Mouse (Mus musculus): Measurements from ENCODE around the gene Hist3h2ba.
A peak's percentile ranks its signal among the peaks of the same experiment; 100 is the strongest.

Hist3h2ba gene

GRCm38 (mm10) chr11:58967346-58967745, 18.6 kb downstream of the Hist3h2ba start:
- peak; percentile 74 to 79 for DNase-seq

DNA sequence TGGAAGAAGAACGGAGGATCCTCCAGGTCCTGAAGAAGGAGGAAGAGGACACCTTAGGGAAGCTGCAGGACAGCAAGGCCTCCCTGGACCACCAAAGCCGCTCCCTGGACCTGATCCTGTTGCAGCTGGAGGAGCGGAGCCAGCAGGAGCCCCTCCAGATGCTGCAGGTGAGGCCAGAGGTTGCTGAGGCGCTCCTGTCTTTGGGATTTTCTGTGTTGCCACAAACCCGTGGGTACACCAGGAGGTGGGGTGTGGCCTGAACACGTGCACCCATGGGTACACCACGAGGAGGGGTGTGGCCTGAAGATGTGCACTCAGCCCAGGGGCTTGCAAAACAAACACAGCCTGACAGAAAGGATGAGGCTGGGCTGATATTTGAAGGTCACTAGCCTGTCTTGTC, 19.8 kb downstream of the Hist3h2ba start:
- no peak for DNase-seq

DNA sequence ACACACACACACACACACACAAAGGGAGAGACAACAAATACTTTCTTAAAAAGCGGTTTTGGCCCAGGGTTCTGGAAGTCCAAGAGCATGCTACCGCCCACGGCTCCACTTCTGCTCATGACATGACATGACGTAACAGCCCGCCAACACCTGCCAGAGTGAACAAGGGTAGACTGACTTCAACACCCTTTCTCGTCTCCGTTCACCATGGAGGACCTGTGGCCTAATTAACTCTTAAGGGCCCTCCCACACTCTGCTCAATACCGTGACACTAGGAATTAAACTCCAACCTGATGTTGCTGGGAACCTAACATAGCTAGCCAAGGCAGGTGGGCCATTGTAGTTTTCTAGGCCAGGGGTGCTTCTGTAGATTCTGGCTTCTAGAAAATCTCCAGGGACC, 20.3 kb downstream of the Hist3h2ba start:
- DNase-seq: no peak

DNA sequence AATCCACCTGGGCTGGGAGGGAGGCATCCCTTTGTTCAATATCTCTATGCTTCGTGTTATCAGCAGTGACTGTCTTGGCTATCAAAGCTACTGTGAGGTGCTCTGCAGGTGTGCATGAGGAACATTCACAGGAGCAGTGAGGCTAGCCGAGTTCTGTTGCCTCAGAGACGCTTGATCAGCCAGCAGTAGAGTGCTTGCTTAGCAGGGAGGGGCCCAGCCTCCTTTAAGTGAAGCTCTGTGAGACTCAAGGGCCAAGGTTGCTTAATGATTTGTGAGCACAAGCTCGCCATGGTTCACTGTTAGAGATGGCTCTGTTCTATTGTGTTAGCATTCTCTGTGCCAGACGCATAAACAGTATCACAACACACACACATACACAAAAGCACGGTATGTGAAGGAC, 20.9 kb downstream of the Hist3h2ba start:
- no peak for DNase-seq

- DNase-seq: no peak
These were observed 22.3 kb downstream of the Hist3h2ba start for GRCm38 (mm10) chr11:58970831-58971530.

DNA sequence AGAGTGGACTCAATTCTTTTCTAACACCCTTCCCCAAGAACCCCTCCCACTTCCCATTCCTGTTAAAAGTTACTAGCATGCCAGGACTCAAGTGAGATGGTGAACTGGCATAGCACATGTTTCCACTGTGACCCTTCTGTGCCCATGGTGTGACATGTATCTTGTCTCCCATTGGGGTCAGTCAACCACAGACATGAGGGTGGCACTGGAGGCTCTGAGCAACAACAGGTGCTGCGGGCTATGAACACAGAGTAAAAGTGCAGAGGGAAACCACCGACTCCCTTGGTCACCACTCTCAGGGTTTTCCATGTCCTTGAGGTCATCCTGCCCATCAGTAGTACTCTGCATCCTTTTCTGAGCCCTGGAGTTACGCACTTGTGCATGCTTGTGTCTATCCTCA, 23.1 kb downstream of the Hist3h2ba start:
- no peak for DNase-seq

DNA sequence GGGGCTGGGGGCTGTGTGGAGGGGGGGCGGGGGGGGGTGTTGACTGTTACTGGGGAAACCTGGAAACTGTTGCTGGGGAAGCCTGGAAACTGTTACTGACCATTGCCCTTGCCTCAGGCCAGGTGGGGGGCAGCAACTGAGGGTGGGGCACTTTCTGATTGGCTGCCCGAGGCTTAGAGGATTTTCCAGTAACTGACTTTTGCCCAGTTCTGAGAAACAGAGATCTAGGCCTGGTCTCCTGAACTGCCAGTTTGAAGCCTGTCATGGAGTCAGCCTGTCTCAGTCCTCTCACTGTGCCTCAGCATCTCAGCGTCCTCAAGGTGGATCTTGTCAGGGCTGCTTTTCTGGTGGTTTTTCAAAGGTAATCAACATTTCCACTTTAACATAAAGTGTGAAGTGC, 25.7 kb downstream of the Hist3h2ba start:
- DNase-seq: no peak

- DNase-seq: peak; percentile 50
These were observed 28.4 kb downstream of the Hist3h2ba start for GRCm38 (mm10) chr11:58977150-58977549.

DNA sequence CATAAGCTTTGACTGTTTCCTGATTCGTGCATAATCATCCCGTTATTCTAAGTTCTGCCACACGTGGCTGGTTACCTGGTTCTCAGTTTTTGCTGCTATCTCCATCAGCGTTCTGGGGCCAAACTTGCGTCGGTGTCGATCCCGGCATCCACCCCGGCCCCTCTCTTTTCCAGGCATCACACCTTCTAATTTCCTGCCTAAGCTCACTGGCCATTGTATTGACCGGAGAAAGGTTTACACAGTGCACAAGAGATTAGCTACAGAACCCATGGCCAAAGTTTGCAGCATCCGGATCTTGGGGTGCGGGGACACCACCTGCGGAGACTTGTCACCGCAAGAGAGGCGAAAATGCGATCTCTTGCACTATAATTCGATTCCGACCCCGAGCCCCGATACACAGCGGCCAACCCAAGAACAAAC, 28.9 kb downstream of the Hist3h2ba start:
- no peak for DNase-seq

DNA sequence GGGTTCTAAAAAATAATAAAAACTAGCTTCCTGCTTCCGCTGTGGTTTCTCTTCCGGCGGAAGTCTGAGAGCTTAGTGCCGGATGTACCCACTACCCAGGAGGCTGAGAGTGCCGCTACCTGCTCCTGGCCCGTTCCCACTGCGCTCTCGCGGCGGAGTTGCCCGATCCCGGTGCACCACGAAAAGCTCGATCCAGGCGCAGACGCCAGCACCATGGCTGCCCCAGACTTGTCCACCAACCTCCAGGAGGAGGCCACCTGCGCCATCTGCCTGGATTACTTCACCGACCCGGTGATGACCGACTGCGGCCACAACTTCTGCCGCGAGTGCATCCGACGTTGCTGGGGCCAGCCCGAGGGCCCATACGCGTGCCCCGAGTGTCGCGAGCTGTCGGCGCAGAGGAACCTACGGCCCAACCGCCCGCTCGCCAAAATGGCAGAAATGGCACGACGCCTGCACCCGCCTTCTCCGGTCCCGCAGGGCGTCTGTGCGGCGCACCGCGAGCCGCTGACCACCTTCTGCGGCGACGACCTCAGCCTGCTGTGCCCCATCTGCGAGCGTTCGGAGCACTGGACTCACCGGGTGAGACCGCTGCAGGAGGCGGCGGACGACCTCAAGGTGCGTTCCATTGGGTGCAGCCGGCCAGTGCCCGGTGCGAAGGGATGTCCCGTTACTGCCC, 29.4 kb downstream of the Hist3h2ba start, which contains the start of gene Trim11:
TSS of gene Trim11 (plus strand) at position 67 of the 679 bp plus-strand sequence.
- peak; percentile 74 to 79 for DNase-seq

DNA sequence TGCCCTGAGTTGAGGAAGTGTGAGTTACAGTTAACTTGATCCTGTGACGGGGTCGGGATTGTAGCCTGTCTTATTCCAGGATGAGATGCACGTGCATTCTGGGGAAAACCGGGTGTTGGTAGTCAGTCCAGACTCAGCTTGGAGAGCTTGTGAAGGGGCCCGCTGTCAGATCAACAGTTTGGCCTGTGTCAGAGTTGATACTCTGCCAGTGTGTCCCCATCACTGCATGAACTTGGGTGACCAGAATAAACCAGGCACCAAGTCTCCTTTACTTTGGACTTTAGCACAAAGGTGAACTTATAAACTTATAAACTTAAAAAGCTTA, 29.9 kb downstream of the Hist3h2ba start:
- DNase-seq: no peak

DNA sequence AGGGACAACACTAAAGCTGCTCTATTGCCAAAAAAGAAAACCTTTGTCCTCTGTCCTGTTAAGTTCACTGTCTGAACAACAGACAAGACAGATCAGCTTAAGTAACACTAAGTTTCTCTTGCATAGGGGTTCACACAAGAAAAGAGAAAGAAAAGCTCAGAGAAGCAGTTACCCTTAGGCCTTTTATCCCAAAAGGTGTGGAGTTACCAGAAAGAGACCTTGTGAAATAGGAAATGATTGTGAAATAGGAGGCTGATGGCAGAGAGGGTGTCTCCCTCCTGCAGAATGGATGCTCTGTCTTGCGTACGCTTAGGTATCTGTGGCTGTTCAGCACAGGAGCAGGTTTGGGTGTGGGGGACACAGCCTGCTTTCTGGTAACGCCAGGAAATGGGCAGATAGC, 30.5 kb downstream of the Hist3h2ba start:
- no peak for DNase-seq

GRCm38 (mm10) chr11:58979661-58980060, 30.9 kb downstream of the Hist3h2ba start:
- no peak for DNase-seq

- no peak for DNase-seq
These were observed 31.8 kb downstream of the Hist3h2ba start for GRCm38 (mm10) chr11:58980381-58980990.

DNA sequence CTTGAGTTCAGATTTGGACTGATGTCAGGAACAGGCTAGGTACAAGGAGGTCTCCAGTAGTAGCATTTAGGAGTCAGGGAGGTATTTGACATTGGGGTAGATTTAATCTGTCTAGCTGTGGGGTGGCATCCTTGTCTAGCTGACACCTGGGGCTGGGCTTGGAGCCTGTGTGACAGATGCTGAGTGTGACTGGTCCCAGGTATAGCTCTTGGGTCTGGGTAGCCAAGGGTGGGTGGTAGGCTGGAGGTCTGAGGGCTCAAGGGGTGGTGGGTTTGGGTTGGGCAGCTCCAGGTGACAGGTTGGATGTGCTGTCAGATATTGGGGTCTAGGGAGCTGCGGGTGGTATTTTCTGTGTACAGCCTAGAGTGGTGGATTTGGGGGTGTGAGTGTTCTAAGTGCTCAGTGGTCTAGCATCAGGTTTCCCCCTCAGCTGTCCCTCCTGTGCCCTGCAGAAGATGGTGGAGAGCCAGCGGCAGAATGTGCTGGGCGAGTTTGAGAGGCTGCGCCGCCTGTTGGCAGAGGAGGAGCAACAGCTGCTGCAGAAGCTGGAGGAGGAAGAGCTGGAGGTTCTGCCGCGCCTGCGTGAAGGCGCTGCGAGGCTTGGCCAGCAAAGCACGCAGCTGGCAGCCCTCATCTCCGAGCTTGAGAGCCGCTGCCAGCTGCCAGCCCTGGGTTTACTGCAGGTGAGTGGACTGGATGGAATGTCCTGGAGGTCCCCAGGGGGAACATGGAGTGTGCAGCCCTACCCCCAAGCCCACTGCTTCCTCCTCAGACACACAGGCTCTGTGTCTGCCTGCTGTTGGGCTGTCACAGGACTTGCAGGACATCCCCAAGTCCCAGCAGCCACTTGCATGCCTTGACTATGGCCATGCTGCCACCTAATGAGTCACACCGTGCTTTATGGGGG, 33.1 kb downstream of the Hist3h2ba start:
- peak; percentile 82 to 83 for DNase-seq

GRCm38 (mm10) chr11:58982471-58983097, 33.9 kb downstream of the Hist3h2ba start:
- DNase-seq: peak; percentile 83 to 88

DNA sequence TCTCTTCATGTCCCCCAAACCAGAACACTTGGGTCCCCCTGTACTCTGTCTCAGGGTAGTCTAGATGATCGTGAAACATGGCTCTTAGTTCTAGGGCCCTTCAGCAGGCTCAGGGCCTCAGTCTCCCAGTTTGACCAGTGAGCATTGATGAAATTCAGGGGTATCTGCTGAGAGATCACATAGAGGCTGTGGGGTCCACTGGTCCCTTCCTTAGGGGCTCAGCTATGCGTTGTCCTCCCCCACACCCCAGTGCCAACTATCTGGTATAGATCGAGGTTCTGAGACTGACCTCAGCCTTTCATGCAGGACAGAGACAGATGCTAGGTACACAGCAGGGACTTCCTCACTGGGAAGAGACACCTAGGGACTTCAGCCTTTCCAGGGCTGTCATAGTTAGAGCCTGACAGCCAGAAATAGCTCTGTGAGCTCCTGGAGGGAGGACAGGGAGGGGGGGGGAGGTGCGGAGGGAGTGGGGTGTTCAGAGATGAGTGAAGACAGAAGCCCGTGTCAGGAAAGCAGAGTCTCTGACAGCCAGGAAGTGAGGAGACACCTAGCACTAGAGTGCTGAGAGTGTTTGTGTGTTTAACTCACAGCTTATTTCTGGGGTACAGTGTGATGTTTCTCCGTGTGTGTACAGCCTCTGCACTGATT, 35.1 kb downstream of the Hist3h2ba start:
- no peak for DNase-seq

GRCm38 (mm10) chr11:58984657-58985056, 35.9 kb downstream of the Hist3h2ba start:
- no peak for DNase-seq

GRCm38 (mm10) chr11:58985299-58985917, 36.7 kb downstream of the Hist3h2ba start:
- no peak for DNase-seq

DNA sequence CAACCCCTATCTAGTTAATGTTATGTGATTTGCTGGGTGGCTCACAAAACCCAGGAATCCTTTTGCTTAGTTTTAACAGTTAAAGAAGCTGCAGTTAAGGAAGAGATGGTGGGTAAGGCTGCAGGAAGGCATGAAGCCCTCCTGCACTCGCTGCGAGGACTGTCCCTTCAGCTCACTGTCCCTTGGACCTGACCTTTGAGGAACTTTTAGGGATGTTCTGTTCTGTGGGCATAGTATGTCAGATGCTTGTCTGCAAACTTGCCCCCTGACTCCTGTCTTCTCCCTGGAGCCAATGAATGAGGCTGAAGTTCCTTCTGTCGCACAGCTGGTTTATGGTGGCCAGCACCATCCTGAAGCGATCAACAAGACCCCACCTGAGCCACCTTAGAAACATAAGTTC, 40.4 kb downstream of the Hist3h2ba start:
- DNase-seq: no peak

- DNase-seq: no peak
These were observed 41.4 kb downstream of the Hist3h2ba start for GRCm38 (mm10) chr11:58990141-58990540.

DNA sequence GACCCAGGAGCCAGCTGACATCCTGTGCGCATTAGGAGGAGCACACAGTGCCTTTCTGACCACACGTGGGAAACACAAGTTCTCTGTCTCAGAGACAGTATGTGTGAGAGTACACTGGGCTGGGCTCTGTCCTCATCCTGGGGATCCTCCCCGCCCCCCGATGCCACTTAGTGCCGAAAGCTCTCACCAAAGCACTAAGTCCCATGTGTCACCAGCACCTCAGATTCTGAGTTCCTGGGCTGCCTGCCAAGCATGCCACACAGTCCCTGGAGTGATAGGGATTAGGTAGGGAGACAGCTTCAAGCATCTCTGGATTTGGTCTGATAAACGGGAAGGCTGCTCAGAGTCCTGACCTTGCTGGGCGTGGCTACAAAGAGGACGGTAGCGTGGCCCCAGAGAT, 42.1 kb downstream of the Hist3h2ba start:
- DNase-seq: no peak
